Mouse (Mus musculus) urinary bladder, adult 2 months (tissue): ENCODE data around the gene Cpa4. TPM values are rescaled to one million over a fixed set of nuclear protein-coding genes. Genes with fewer than 3 reads are reported as not detected.

Source experiments
- DNase-seq: peaks from one replicate; pipeline ENCODE4 v3.0.0; 2022; ENCODE audit warnings: low spot score
- polyA plus RNA-seq: library from polyadenylated mRNA; depleted of rRNA; stranded (reverse); fragments of >200 nt; gene quantifications from 2 replicates; pipeline ENCODE4 v1.2.3, GENCODE M21; 2012

The Cpa4 gene
- polyA plus RNA-seq, 1 experiment, result not detected

GRCm38 (mm10) chr6:30551644-30552580, 16.3 kb upstream of the Cpa4 start:
- DNase-seq, result no peak

GRCm38 (mm10) chr6:30552628-30553027, 15.5 kb upstream of the Cpa4 start:
- DNase-seq, result no peak

- DNase-seq, result no peak
These were observed 14.7 kb upstream of the Cpa4 start for GRCm38 (mm10) chr6:30553381-30554010.

- no peak for DNase-seq
These were observed 14.1 kb upstream of the Cpa4 start for GRCm38 (mm10) chr6:30554092-30554491.

DNA sequence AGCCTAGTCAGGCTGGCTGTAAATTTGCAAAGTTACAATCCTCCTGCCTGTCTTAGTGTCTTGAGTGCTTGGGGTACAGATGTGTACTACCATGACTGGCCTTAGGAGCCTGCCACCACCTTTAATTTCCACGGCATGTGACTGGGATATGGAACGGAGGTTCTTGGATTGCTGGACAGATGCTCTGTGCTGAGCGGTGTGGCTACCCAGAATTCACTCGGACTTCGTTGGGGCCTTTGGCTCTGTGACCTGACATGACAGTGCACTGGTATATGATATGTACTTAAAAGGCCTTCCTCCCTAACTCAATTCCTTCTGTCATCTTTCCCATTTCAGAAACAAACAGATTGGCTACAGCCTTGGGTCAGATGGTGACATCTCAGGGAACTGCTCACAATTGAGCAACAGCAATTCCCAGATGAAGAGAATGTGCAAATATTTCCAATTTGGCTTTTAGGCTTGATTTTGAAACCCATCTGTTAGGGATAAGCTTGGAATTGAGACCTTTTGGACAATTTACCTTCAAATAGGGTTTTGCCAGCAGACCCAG, 13.5 kb upstream of the Cpa4 start:
- no peak for DNase-seq

DNA sequence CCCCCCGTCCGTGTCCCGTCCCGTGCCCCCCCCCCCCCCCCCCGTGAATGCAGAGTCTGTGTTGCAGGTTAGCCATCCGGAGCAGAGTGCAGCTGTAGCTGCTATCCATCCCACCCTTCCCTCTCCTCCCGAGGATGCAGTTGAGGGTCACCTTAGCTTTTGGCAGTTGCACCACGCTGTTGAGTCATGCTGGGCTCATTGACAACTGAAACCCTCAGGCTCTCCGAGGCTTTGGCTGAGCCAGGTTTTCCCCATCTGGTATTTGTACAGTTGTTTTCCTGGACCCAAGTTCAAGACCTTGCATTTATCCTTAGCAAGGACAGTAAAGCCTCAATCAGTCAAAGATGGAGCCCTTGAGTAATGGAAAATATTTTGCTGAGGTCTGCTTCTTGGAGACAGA, 12.1 kb upstream of the Cpa4 start:
- DNase-seq, result no peak

GRCm38 (mm10) chr6:30559726-30560125, 8.4 kb upstream of the Cpa4 start:
- no peak for DNase-seq

- no peak for DNase-seq
These were observed 6.0 kb upstream of the Cpa4 start for GRCm38 (mm10) chr6:30562132-30562531.

- no peak for DNase-seq
These were observed 4.6 kb upstream of the Cpa4 start for GRCm38 (mm10) chr6:30563575-30563974.

GRCm38 (mm10) chr6:30564051-30564450, 4.1 kb upstream of the Cpa4 start:
- DNase-seq, result no peak

GRCm38 (mm10) chr6:30569331-30569730, 1.2 kb downstream of the Cpa4 start:
- no peak for DNase-seq

- no peak for DNase-seq
These were observed 1.8 kb downstream of the Cpa4 start for GRCm38 (mm10) chr6:30570012-30570411.

GRCm38 (mm10) chr6:30572456-30573311, 4.5 kb downstream of the Cpa4 start:
- no peak for DNase-seq

DNA sequence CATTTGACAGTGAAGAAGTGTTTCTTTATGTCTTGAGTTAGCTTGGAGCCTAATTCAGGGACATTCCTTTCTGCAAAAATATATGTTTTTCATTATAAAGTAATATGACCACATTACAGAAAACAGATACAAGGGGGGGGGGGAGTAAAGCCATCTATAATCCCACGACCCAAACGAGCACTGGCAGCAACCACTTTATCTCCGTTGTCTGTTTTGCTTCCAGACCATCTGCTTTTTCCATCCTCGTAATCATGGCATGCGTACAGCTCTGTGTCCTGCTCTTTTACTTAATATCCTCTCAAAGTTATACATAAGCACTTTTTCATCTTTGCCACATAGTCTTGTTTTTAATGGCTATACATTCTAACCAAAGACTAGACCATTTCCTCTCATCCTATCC, 5.2 kb downstream of the Cpa4 start:
- DNase-seq, result no peak

DNA sequence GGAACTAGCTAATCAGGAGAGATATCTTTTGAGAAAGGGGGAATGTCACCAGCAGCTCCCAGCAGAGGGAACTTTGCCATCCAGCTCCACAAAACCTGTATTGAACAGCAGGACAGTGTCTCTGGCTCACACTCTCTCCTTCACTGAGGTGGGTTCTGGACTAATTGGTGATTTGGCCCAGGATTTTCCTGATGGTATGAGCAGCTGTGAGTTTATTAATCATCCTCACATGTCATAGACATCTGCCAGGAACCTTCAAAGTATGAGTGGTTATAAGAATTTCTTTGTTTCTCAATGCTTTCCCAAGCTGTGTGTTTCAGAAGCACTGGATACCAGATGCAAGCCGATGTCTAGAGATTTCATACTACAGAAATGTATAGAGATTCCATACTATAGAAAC, 6.8 kb downstream of the Cpa4 start:
- DNase-seq, result no peak

DNA sequence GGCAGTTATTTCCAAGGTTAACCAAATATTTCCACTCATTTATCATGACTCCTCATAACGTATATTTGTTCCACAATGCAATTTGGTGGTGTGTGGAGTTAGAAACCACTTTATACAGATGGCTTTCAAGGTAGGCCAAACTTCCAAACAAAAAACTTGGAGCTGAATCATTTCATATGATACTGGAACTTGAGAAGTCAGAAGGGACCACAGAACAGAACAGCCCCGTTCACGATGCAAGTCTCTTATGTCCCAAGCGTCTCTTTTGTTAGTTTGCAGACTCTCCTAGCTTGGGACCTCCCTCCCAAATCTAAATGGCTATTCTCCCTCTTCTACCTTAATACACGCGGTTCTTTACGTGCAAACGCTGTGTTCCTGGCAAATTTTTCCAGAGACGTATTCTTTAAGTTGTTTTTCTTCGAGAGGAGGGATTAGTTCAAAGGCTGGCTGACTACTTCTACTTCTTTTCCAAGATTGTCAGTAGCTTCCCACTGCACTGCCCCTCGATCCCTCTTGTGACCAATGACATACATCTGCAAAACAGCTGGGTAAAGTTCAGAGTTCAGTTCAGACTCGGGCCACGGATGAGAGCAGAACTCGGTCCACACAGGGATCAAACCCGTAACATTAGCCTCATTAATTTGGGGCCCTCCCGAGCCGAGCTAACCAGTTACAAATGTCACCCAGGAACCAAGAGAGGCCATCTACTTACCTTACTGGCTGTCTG, 8.5 kb downstream of the Cpa4 start:
- no peak for DNase-seq

DNA sequence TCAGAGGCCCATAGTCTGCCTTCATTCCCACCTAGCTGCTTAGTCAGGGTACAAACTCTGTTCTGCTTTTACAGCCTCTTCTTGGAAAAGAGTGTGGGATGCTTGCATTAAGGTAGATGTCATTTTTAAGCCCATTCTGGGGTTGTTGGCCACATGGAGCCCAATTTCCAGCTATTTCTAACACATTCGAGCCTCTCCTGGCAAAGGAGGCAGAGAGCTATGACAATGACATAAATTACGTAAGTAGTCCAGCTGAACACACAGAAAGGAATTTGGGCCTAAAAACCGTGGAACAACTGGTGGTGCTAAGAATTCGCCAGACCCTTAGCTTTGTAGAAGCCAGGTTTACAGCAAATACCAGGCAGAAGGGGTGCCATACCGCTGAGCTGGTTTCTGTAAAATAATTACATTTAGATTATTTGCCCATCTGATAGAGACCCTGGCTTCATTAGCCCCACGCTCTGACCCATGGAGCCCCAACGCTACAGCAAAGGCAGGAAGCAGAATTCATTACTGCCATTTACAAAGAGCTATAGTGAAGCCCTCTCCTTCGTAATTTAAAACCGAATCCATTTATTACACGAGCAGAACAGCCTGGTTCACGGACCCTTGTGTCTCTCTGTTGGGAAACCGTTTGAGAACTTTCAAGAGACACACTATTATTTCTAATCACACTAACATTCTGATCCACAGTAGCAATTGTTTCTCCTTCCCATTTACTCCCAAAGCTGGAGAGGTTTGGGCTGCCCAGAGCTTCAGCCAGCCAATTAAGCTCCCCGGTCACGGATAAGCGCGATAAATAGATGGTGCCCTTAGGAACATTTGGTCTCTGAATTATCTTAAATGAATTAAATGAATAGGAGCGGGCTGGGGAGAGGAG, 12.0 kb downstream of the Cpa4 start:
- no peak for DNase-seq

GRCm38 (mm10) chr6:30580841-30581176, 12.6 kb downstream of the Cpa4 start:
- no peak for DNase-seq

DNA sequence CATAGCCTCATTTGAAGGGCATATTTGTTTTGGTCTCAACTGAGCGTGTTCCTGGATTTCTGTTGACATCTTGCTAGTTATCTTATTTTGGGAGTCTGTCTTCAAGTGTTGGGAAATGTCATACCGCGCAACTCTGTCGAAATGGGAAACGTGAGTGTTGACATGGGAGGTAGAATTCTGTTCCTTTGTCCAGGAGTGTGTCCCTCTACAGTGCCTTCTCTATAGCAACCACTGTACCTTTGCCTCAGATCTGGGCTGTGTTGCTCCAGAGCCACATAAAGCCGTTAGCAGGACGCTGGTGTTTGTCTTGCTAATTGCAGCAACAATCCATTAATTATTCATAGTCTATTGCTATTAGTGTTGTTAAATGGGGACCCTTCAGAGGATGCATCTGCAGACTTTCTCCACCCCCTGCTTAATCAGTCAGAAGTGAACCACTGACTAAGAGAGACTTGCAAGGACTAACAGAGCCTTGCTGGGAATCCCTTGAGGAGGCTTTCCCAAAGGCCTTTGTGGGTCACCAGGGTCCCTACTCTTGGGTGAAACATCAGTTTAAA, 18.8 kb downstream of the Cpa4 start:
- DNase-seq, result no peak

DNA sequence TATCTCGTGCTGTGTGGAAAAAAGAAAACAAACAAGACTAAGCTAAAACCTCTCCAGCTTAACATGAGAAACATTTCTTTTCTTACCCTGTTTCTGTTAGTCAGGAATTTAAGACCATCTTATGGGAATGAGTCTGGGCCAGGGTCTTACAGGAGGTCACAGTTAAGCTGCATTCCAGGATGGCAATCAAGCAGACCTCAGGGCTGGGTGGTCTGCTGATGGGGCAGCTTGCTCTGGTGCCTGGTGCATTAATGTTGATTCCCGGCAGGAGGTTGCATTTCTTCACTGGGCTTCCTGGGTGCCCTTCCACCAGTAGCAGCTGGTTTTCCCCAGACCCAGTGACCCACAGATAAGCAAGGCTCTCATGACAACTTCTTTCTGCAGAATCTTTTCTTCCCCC, 21.6 kb downstream of the Cpa4 start:
- DNase-seq, result no peak
